Mouse (Mus musculus) lung, adult 18-20 months (tissue): Measurements from ENCODE around the gene Sim1.

Experiments
- DNase-seq, 2 experiments: peaks; one replicate each; pipeline ENCODE4 v3.0.0; 2022; ENCODE audit warnings: mixed read lengths in 2 of 2

Sim1 gene

DNA sequence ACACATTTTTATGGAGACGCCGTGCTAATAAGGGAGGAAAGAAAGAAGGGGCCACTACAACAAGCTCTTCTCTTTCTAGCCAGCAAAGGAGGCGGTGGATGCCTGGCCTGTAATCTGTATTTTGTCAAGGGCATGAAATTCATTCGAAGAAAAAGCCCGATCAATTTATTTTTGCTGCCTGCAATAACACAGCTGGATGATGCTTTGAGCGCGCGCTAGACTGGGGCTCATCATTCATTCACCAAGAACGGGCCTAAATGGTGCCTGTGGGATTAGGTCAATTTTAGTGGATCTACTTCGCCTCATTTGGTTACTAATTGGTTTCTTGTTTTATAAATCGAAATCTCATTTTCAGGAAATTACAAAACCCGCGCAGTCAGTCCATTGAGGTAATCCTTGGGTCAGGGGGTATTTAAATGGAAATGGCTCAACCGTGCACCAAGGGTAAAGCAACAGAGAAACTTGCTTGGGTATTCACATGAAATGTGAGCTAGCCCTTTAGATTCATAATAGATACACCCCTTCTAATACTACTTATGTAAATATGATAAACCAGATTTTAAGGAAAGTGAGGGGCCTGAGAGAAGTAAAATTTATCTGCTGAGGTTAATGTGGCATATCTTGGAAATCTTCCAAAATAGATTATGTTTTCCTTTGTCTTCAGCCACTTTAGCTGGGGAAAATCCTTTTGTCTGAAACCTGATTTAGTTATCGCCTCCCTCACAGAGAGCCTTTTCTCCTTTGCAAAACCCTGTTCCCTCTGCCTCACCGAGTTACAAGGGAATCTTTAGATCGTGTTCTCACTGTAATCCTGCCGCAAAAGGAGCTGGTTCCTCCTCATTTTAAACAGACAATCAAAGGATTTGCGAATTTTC lies 7.3 kb downstream of the Sim1 start:
- DNase-seq: no peak

GRCm38 (mm10) chr10:50902741-50903715 lies 8.5 kb downstream of the Sim1 start:
- DNase-seq: no peak

DNA sequence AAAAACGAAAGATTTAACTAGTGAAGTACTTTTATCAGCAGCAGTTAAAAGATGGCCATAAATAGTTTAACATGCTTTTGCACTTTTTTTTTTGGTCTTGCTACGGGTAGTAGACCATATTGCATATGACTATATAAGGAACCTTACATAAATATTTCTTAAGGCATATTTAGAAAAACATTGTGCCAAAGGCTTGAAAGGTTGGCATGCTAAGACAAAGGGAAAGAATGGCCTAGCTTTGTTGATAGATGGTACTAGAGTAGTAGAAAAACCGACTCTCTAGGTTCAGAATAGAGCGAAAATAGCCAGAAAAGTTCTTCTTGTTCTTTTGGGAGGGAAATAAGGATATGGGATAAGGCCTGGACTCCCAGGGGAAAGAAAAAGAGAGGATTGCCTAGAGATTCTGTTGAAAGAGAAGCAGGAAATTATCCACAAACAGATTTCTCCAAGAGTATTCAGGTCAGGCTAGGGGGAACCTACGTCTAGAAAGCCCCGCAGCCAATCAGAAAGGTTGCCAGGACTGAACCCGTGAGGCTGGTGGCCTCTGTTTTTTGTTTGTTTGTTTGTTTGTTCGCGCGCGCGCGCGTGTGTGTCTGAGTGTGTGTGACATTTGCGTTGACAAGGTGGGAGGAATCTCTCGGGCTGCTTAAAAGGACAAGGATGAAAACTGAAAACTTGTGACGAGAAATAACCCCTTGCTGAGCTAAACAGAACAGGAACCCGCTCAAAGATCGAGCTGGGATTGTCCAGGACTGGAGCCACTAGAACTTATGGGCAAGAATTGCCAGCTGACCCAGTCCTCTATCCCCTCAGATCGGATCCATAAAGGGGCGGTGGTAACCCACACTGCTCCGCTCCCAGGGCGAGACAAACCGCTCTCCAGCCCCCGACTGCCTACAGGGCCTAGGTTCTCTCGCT lies 9.6 kb downstream of the Sim1 start:
- DNase-seq: no peak

DNA sequence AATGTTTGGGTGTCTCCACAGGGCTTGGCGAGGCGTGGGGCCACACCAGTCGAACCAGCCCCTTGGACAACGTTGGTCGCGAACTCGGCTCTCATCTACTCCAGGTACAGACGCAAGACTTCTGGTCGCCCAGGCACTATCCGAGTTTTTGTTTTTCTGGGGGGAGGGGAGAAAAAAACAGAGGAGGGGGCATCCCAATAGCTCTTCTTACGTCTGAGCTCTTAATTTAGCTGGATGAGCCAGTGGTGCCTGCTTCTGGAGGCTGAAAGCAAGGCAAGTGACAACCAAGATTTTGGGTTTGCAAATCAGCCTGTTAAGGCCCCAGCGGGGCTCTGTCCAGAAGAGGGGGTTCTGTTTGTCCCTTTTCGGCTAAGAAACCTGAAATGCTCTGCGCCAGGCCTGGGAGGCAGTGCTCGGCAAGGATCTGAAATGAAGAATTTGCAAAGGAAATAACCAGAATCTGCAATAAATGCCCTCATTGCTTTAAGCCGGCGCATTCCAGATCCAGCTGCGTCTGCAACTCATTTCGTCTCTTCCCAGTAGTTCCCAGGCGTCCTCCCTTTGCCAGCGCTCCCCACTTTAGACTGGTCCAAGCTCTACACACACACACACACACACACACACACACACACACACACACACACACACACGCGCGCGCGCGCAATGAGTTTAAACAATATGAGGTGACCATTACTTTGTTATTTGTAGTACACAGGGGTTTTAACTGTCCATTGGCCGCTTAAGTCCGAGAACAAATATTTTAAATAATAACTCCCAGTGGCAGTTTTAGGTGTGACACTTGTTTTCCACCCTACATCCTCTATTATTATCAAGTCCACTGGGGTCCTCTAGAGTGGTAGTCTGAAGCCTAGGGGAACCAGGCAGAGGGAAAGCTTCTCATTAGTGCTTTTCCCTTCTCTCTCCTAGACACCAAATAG lies 10.5 kb downstream of the Sim1 start:
- DNase-seq: no peak

DNA sequence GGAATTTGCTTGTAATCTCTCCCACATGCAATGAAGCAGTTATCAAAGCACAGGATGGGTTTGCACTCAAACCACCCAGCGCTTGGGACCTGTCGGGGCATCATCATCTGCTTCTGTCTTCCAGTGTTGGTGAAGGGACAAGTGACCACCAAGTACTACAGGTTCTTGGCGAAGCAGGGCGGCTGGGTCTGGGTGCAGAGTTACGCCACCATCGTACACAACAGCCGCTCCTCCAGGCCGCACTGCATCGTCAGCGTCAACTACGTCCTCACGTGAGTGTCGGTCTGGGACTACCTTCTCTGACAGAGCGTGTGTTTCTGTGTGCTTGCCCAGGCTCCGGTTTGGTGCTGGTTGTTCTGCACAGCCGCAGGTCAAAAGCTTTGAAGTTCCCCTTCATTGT lies 15.8 kb downstream of the Sim1 start:
- DNase-seq: no peak

GRCm38 (mm10) chr10:50910861-50911410 lies 16.4 kb downstream of the Sim1 start:
- DNase-seq: no peak

- no peak for DNase-seq
Measured at GRCm38 (mm10) chr10:50915607-50916006, 21.1 kb downstream of the Sim1 start.

GRCm38 (mm10) chr10:50929281-50929680 lies 34.7 kb downstream of the Sim1 start:
- DNase-seq: no peak

DNA sequence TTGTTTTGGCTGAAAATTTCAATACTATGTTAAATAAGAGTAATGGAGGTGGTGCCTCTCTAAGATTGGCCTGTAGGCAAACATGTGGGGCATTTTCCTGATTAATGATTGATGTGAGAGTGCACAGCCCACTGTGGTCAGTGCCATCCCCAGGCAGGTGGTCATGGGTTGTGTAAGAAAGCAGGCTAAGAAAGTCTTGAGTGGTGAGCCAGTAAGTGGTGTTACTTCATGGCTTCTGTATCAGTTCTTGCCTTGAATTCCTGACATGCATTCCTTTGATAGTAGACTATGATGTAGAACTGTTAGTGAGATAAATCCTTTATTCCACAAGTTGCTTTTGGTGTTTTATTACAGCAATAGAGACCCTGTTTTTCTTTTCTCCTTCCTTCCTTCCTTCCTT lies 41.1 kb downstream of the Sim1 start:
- no peak for DNase-seq

GRCm38 (mm10) chr10:50973625-50974024 lies 79.1 kb downstream of the Sim1 start:
- no peak for DNase-seq

DNA sequence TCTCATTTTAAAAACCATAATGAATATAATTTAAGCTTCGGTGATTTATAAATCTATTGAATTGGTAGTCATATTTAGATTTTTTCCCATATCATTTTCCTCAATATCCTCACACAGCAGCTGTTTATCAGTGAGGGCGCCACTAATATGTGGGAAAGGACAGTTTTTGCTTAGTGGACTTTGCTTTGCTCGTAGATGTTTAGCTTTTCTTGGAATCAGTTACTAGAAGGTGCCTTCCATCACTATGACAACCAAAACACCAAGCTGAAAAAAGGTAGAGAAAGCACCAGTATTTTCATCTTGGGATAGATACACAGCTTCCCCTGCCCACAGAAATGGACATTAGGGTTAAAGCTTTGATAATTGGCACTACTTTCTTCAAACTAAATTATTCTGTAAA lies 87.3 kb downstream of the Sim1 start:
- DNase-seq: no peak

DNA sequence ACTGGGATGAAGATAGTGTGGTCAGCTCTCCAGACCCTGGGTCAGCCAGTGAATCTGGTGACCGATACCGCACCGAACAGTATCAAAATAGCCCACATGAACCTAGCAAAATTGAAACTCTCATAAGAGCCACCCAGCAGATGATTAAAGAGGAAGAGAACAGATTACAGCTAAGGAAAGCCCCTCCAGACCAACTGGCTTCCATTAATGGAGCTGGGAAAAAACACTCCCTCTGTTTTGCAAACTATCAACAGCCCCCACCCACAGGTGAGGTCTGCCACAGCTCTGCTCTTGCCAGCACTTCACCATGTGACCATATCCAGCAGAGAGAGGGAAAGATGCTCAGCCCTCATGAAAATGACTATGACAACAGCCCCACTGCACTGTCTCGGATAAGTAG lies 89.1 kb downstream of the Sim1 start:
- DNase-seq: no peak

GRCm38 (mm10) chr10:51007798-51008197 lies 113.2 kb downstream of the Sim1 start:
- no peak for DNase-seq

- no peak for DNase-seq
Measured at GRCm38 (mm10) chr10:51011391-51012150, 117.0 kb downstream of the Sim1 start.

- DNase-seq: no peak
Measured at GRCm38 (mm10) chr10:51014901-51015300, 120.3 kb downstream of the Sim1 start.

- DNase-seq: no peak
Measured at GRCm38 (mm10) chr10:51015362-51015761, 120.8 kb downstream of the Sim1 start.

- no peak for DNase-seq
Measured at GRCm38 (mm10) chr10:51023308-51024279, 129.0 kb downstream of the Sim1 start.
